Mouse (Mus musculus) hindbrain, embryonic 11.5 days (tissue): ENCODE data around the gene Ash1l. TPM values are rescaled to one million over a fixed set of nuclear protein-coding genes. Genes with fewer than 3 reads are reported as not detected.

Experiments used
- ATAC-seq: fragments of 200-750 bp; cut with Nextera tagmentation; 2 replicates; pipeline ENCODE4 v1.8.0; 2017; ENCODE audit warnings: mild to moderate bottlenecking, moderate TSS enrichment, moderate library complexity; ENCODE audit not compliant: low FRiP score
- DNase-seq: peaks from one replicate; pipeline ENCODE4 v3.0.0-alpha.2; 2015; ENCODE audit warnings: low spot score
- H3K27ac ChIP-seq: fragments of 300-500 bp; sonication (generic); 2 replicates; pipeline ENCODE4 v1.5.1; 2014; ENCODE audit warnings: mild to moderate bottlenecking, low read depth, low read length
- H3K27me3 ChIP-seq: fragments of 300-500 bp; sonication (generic); 2 replicates; pipeline ENCODE4 v1.6.1; 2014; ENCODE audit warnings: mild to moderate bottlenecking, low read length, moderate library complexity, mixed read lengths; ENCODE audit not compliant: control insufficient read depth, insufficient read depth
- H3K36me3 ChIP-seq: fragments of 300-500 bp; sonication (generic); 2 replicates; pipeline ENCODE4 v1.6.1; 2014; ENCODE audit warnings: mild to moderate bottlenecking, low read length, moderate library complexity, mixed read lengths; ENCODE audit not compliant: control insufficient read depth, insufficient read depth
- H3K4me1 ChIP-seq: fragments of 300-500 bp; sonication (generic); replicated peaks from 2 replicates; pipeline ENCODE4 v1.6.1; 2014; ENCODE audit warnings: low read length, mixed read lengths; ENCODE audit not compliant: control insufficient read depth, insufficient read depth
- H3K4me2 ChIP-seq: fragments of 300-500 bp; sonication (generic); replicated peaks from 2 replicates; pipeline ENCODE4 v1.6.1; 2014; ENCODE audit warnings: mild to moderate bottlenecking, low read depth, low read length
- H3K4me3 ChIP-seq: fragments of 300-500 bp; sonication (generic); 2 replicates; pipeline ENCODE4 v1.5.1; 2014; ENCODE audit warnings: low read depth, low read length
- H3K9ac ChIP-seq: fragments of 300-500 bp; sonication (generic); 2 replicates; pipeline ENCODE4 v1.6.1; 2014; ENCODE audit warnings: low read depth, low read length
- H3K9me3 ChIP-seq: fragments of 300-500 bp; sonication (generic); 2 replicates; pipeline ENCODE4 v1.6.1; 2016; ENCODE audit warnings: low read length; ENCODE audit not compliant: control insufficient read depth
- WGBS: fragments of 180-500 bp; shearing (Covaris S2); extraction: QIAGEN DNeasy Blood & Tissue Kit; methylation state at CpG from one replicate; pipeline ENCODE4 v1.1.7; 2014; 5-methylcytosine and 5-hydroxymethylcytosine counted together
- polyA plus RNA-seq: library from polyadenylated mRNA; unstranded; fragments of >200 nt; fragmentation: Nextera tagmentation; extraction: Ambion mirVana; gene quantifications from 2 replicates; pipeline ENCODE4 v1.2.1, GENCODE M21; 2014

Gene Ash1l
- polyA plus RNA-seq, 1 experiment from 2014 or later, result 22.9 TPM

GRCm38 (mm10) chr3:89102495-89103290 lies 152.3 kb downstream of the Ash1l start:
- ATAC-seq (no peak), DNase-seq (no peak)
- peak overlapping the region; percentile 47; the same call in 1 of the 2 replicates for H3K9ac ChIP-seq
- peak overlapping the region; percentile 62; the same call in 1 of the 2 replicates for H3K4me3 ChIP-seq
- peaks cover 5% of the 10 kb centered on the region; the same call in 1 of the 2 replicates for H3K4me1 ChIP-seq
- WGBS, result 72% methylated on average over 12 of the region's 12 CpGs
- H3K27ac ChIP-seq, result peak overlapping the region; percentile 69; the same call in 1 of the 2 replicates
- no peaks in the 10 kb centered on the region for H3K9me3 ChIP-seq
- H3K27me3 ChIP-seq, result no peaks in the 10 kb centered on the region
- peak overlapping the region; percentile 55 for H3K4me2 ChIP-seq
- H3K36me3 ChIP-seq, result peaks cover 3% of the 10 kb centered on the region; the same call in 1 of the 2 replicates

- H3K4me2 ChIP-seq, result no peak overlapping the region
- peaks cover 5% of the 10 kb centered on the region; the same call in 1 of the 2 replicates for H3K4me1 ChIP-seq
- no peak overlapping the region for H3K9ac ChIP-seq
- 79% methylated on average over 4 of the region's 4 CpGs for WGBS
- DNase-seq (no peak), ATAC-seq (no peak)
- no peaks in the 10 kb centered on the region for H3K9me3 ChIP-seq
- no peaks in the 10 kb centered on the region for H3K27me3 ChIP-seq
- no peak overlapping the region for H3K4me3 ChIP-seq
- H3K36me3 ChIP-seq, result peaks cover 3% of the 10 kb centered on the region; the same call in 1 of the 2 replicates
- H3K27ac ChIP-seq, result no peak overlapping the region
Measured at GRCm38 (mm10) chr3:89103291-89103595, 152.8 kb downstream of the Ash1l start.

GRCm38 (mm10) chr3:89106881-89107280 lies 156.5 kb downstream of the Ash1l start:
- no peak for DNase-seq
- no peak overlapping the region for H3K4me3 ChIP-seq
- H3K36me3 ChIP-seq, result no peaks in the 10 kb centered on the region
- H3K4me2 ChIP-seq, result no peak overlapping the region
- no peak for ATAC-seq
- no peak overlapping the region for H3K27ac ChIP-seq
- no peaks in the 10 kb centered on the region for H3K4me1 ChIP-seq
- no peaks in the 10 kb centered on the region for H3K9me3 ChIP-seq
- H3K9ac ChIP-seq, result no peak overlapping the region
- H3K27me3 ChIP-seq, result no peaks in the 10 kb centered on the region

GRCm38 (mm10) chr3:89107545-89107944 lies 157.1 kb downstream of the Ash1l start:
- Histone ChIP-seq H3K36me3 (no peaks in the 10 kb centered on the region), H3K27me3 (no peaks in the 10 kb centered on the region), H3K4me1 (no peaks in the 10 kb centered on the region), H3K4me2 (no peak overlapping the region), H3K4me3 (no peak overlapping the region), H3K9me3 (no peaks in the 10 kb centered on the region), H3K27ac (no peak overlapping the region), H3K9ac (no peak overlapping the region)
- ATAC-seq, result no peak
- 73% methylated on average over 3 of the region's 3 CpGs for WGBS
- no peak for DNase-seq

GRCm38 (mm10) chr3:89108146-89108545 lies 157.7 kb downstream of the Ash1l start:
- DNase-seq (no peak), ATAC-seq (no peak)
- WGBS, result 77% methylated on average over 1 of the region's 1 CpGs
- H3K9me3 ChIP-seq, result no peaks in the 10 kb centered on the region
- H3K9ac ChIP-seq, result no peak overlapping the region
- no peak overlapping the region for H3K4me2 ChIP-seq
- H3K4me1 ChIP-seq, result no peaks in the 10 kb centered on the region
- no peak overlapping the region for H3K4me3 ChIP-seq
- no peaks in the 10 kb centered on the region for H3K27me3 ChIP-seq
- H3K36me3 ChIP-seq, result no peaks in the 10 kb centered on the region
- no peak overlapping the region for H3K27ac ChIP-seq

GRCm38 (mm10) chr3:89113058-89113457 lies 162.6 kb downstream of the Ash1l start:
- Histone ChIP-seq H3K4me1 (no peaks in the 10 kb centered on the region), H3K9me3 (no peaks in the 10 kb centered on the region), H3K27ac (no peak overlapping the region), H3K36me3 (no peaks in the 10 kb centered on the region), H3K4me2 (no peak overlapping the region), H3K9ac (no peak overlapping the region), H3K4me3 (no peak overlapping the region), H3K27me3 (no peaks in the 10 kb centered on the region)
- no peak for DNase-seq
- WGBS, result 87% methylated on average over 4 of the region's 4 CpGs
- no peak for ATAC-seq

GRCm38 (mm10) chr3:89115522-89115921 lies 165.1 kb downstream of the Ash1l start:
- H3K36me3 ChIP-seq, result no peaks in the 10 kb centered on the region
- no peak overlapping the region for H3K4me2 ChIP-seq
- H3K27me3 ChIP-seq, result no peaks in the 10 kb centered on the region
- no peaks in the 10 kb centered on the region for H3K9me3 ChIP-seq
- H3K27ac ChIP-seq, result no peak overlapping the region
- no peak overlapping the region for H3K4me3 ChIP-seq
- 0% methylated on average over 2 of the region's 2 CpGs for WGBS
- ATAC-seq (no peak), DNase-seq (peak; percentile 22)
- no peaks in the 10 kb centered on the region for H3K4me1 ChIP-seq
- no peak overlapping the region for H3K9ac ChIP-seq

- Histone ChIP-seq H3K4me1 (no peaks in the 10 kb centered on the region), H3K27me3 (no peaks in the 10 kb centered on the region), H3K4me3 (no peak overlapping the region), H3K27ac (no peak overlapping the region), H3K9ac (no peak overlapping the region), H3K9me3 (no peaks in the 10 kb centered on the region), H3K4me2 (no peak overlapping the region), H3K36me3 (no peaks in the 10 kb centered on the region)
- WGBS, result 74% methylated on average over 2 of the region's 2 CpGs
- ATAC-seq (no peak), DNase-seq (no peak)
Measured at GRCm38 (mm10) chr3:89123313-89123712, 172.9 kb downstream of the Ash1l start.

- H3K4me2 ChIP-seq, result no peak overlapping the region
Measured at GRCm38 (mm10) chr3:89124241-89124640, 173.8 kb downstream of the Ash1l start.

More at GRCm38 (mm10) chr3:89124241-89124640, 173.8 kb downstream of the Ash1l start:
- H3K27me3 ChIP-seq, result no peaks in the 10 kb centered on the region
- H3K27ac ChIP-seq, result no peak overlapping the region
- 87% methylated on average over 3 of the region's 3 CpGs for WGBS
- no peak overlapping the region for H3K4me3 ChIP-seq
- no peaks in the 10 kb centered on the region for H3K9me3 ChIP-seq
- ATAC-seq (no peak), DNase-seq (no peak)
- H3K36me3 ChIP-seq, result no peaks in the 10 kb centered on the region
- no peak overlapping the region for H3K9ac ChIP-seq
- no peaks in the 10 kb centered on the region for H3K4me1 ChIP-seq
